Mouse (Mus musculus) E14TG2a.4 (cell line): ENCODE measurements around the gene Dnajb13.

Experiments
- H3K27me3 ChIP-seq: 2 replicates; pipeline ENCODE4 v1.6.1; 2014; ENCODE audit warnings: low read length, control low read depth; ENCODE audit not compliant: insufficient read depth
- H3K36me3 ChIP-seq: 2 replicates; pipeline ENCODE4 v1.6.1; 2014; ENCODE audit warnings: low read length, control low read depth; ENCODE audit not compliant: insufficient read depth
- H3K4me1 ChIP-seq: replicated peaks from 2 replicates; pipeline ENCODE4 v1.6.1; 2014; ENCODE audit warnings: low read depth, low read length, control low read depth
- H3K4me3 ChIP-seq: replicated peaks from 2 replicates; pipeline ENCODE4 v1.5.1; 2014; ENCODE audit warnings: mild to moderate bottlenecking, low read length
- H3K9me3 ChIP-seq: 2 replicates; pipeline ENCODE4 v1.6.1; 2014; ENCODE audit warnings: low read length, control low read depth
- CTCF ChIP-seq: conservative IDR thresholded peaks from 2 replicates; pipeline ENCODE4 v1.5.1; 2014; ENCODE audit warnings: low read length
- NANOG ChIP-seq: IDR thresholded peaks from 2 replicates; pipeline ENCODE4 v1.6.1; 2014; ENCODE audit warnings: borderline replicate concordance, low read length, mixed read lengths
- POU5F1 ChIP-seq: IDR thresholded peaks from 2 replicates; pipeline ENCODE4 v1.6.1; 2014; ENCODE audit warnings: low read length, borderline replicate concordance

Dnajb13 gene

GRCm38 (mm10) chr7:100503076-100503475 lies 11.7 kb downstream of the Dnajb13 start:
- TF ChIP-seq CTCF: no peak
- no peak for TF ChIP-seq POU5F1
- no peaks in the 10 kb centered on the region for H3K9me3 ChIP-seq
- peak overlapping the region; percentile 17; the same call in 1 of the 2 replicates for H3K4me3 ChIP-seq
- peaks cover 93% of the 10 kb centered on the region for H3K4me1 ChIP-seq
- H3K36me3 ChIP-seq: peaks cover 28% of the 10 kb centered on the region
- no peaks in the 10 kb centered on the region for H3K27me3 ChIP-seq

GRCm38 (mm10) chr7:100502374-100502922 lies 12.3 kb downstream of the Dnajb13 start:
- no peaks in the 10 kb centered on the region for H3K27me3 ChIP-seq
- H3K36me3 ChIP-seq: peaks cover 34% of the 10 kb centered on the region
- 0 out of 2 replicates have a peak overlapping the region, but pooled peaks have one; percentile 17 for H3K4me3 ChIP-seq
- H3K9me3 ChIP-seq: no peaks in the 10 kb centered on the region
- H3K4me1 ChIP-seq: peaks cover 97% of the 10 kb centered on the region
- no peak for TF ChIP-seq POU5F1

- H3K9me3 ChIP-seq: no peaks in the 10 kb centered on the region
- peaks cover 40% of the 10 kb centered on the region for H3K36me3 ChIP-seq
- H3K4me3 ChIP-seq: 0 out of 2 replicates have a peak overlapping the region, but pooled peaks have one; percentile 0
- H3K27me3 ChIP-seq: no peaks in the 10 kb centered on the region
- peaks cover 99% of the 10 kb centered on the region for H3K4me1 ChIP-seq
- peak; percentile 56; the same call in 1 of the 2 replicates for TF ChIP-seq NANOG
- TF ChIP-seq CTCF: no peak
- TF ChIP-seq POU5F1: no peak
These were observed 12.9 kb downstream of the Dnajb13 start for GRCm38 (mm10) chr7:100501844-100502373.

GRCm38 (mm10) chr7:100501027-100501843 lies 13.5 kb downstream of the Dnajb13 start:
- Histone ChIP-seq H3K4me1 (peaks cover 99% of the 10 kb centered on the region), H3K27me3 (no peaks in the 10 kb centered on the region), H3K4me3 (peak overlapping the region; percentile 24), H3K9me3 (no peaks in the 10 kb centered on the region), H3K36me3 (peaks cover 46% of the 10 kb centered on the region)
- TF ChIP-seq POU5F1: no peak
- no peak for TF ChIP-seq NANOG
- no peak for TF ChIP-seq CTCF

- peaks cover 52% of the 10 kb centered on the region for H3K36me3 ChIP-seq
- no peak for TF ChIP-seq POU5F1
- no peak for TF ChIP-seq NANOG
- no peak for TF ChIP-seq CTCF
These were observed 14.3 kb downstream of the Dnajb13 start for GRCm38 (mm10) chr7:100500276-100500977.

GRCm38 (mm10) chr7:100499465-100499864 lies 15.3 kb downstream of the Dnajb13 start:
- no peaks in the 10 kb centered on the region for H3K9me3 ChIP-seq
- H3K4me1 ChIP-seq: peaks cover 99% of the 10 kb centered on the region
- TF ChIP-seq POU5F1 (no peak), NANOG (no peak), CTCF (no peak)
- H3K36me3 ChIP-seq: peaks cover 62% of the 10 kb centered on the region
- H3K4me3 ChIP-seq: peak overlapping the region; percentile 24; the same call in 1 of the 2 replicates
- no peaks in the 10 kb centered on the region for H3K27me3 ChIP-seq

More at GRCm38 (mm10) chr7:100500276-100500977, 14.3 kb downstream of the Dnajb13 start:
- peaks cover 98% of the 10 kb centered on the region for H3K4me1 ChIP-seq
- H3K27me3 ChIP-seq: no peaks in the 10 kb centered on the region
- H3K4me3 ChIP-seq: peak overlapping the region; percentile 24
- H3K9me3 ChIP-seq: no peaks in the 10 kb centered on the region

- Histone ChIP-seq H3K4me1 (peaks cover 91% of the 10 kb centered on the region), H3K36me3 (peaks cover 67% of the 10 kb centered on the region), H3K9me3 (no peaks in the 10 kb centered on the region), H3K27me3 (no peaks in the 10 kb centered on the region), H3K4me3 (peak overlapping the region; percentile 63)
- TF ChIP-seq NANOG (no peak), POU5F1 (no peak), CTCF (no peak)
These were observed 16.8 kb downstream of the Dnajb13 start for GRCm38 (mm10) chr7:100497982-100498381.

GRCm38 (mm10) chr7:100497402-100497801 lies 17.4 kb downstream of the Dnajb13 start:
- TF ChIP-seq POU5F1: no peak
- no peak for TF ChIP-seq NANOG
- no peak for TF ChIP-seq CTCF
- Histone ChIP-seq H3K27me3 (no peaks in the 10 kb centered on the region), H3K9me3 (no peaks in the 10 kb centered on the region), H3K4me3 (peak overlapping the region; percentile 63), H3K4me1 (peaks cover 88% of the 10 kb centered on the region), H3K36me3 (peaks cover 67% of the 10 kb centered on the region)
